Comparison of ENCODE assay signal across 17 mouse cellular contexts in genomic region chr13:12044751-12045150, GRCm38 (mm10).
"Had no signal": no experiment of that assay in that cellular context is flagged by ENCODE, and none has a peak within 500 bp of the region (broad histone marks: within the 10 kb centered on the region; RNA-seq: fewer than 3 reads in every experiment).

No protein-coding gene starts in this region.

- H3K4me1 ChIP-seq: midbrain, embryonic 10.5 days; midbrain, embryonic 12.5 days; neural tube, embryonic 13.5 days; neural tube, embryonic 15.5 days; stomach, embryonic 15.5 days had no signal

- H3K27me3 ChIP-seq: midbrain, embryonic 12.5 days; neural tube, embryonic 13.5 days; neural tube, embryonic 15.5 days; stomach, embryonic 15.5 days had no signal

- H3K36me3 ChIP-seq: midbrain, embryonic 10.5 days; midbrain, embryonic 12.5 days; neural tube, embryonic 13.5 days; neural tube, embryonic 15.5 days; stomach, embryonic 15.5 days had no signal

- H3K27ac ChIP-seq: midbrain, embryonic 10.5 days; midbrain, embryonic 12.5 days; neural tube, embryonic 13.5 days; neural tube, embryonic 15.5 days; stomach, embryonic 15.5 days; stomach, postnatal 0 days had no signal

- DNase-seq: lung, adult 18-20 months; lung, embryonic 14.5 days; lung, postnatal 10 days; lung, postnatal 4 days; midbrain, embryonic 14.5 days; right cerebral cortex, postnatal 25 days; thymus, adult 2 months; thymus, postnatal 25 days; thymus, postnatal 4 days had no signal

- H3K4me2 ChIP-seq: lung, embryonic 14.5 days; midbrain, embryonic 12.5 days; neural tube, embryonic 13.5 days; neural tube, embryonic 15.5 days; stomach, embryonic 15.5 days had no signal

- H3K9ac ChIP-seq: lung, embryonic 14.5 days; midbrain, embryonic 12.5 days; neural tube, embryonic 13.5 days; neural tube, embryonic 15.5 days; stomach, embryonic 15.5 days had no signal

- H3K4me3 ChIP-seq: midbrain, embryonic 10.5 days; midbrain, embryonic 12.5 days; myocyte; neural tube, embryonic 13.5 days; neural tube, embryonic 15.5 days; stomach, embryonic 15.5 days had no signal

- H3K9me3 ChIP-seq: midbrain, embryonic 10.5 days; midbrain, embryonic 12.5 days; neural tube, embryonic 13.5 days; neural tube, embryonic 15.5 days; stomach, embryonic 15.5 days had no signal

- ATAC-seq: midbrain, embryonic 16.5 days had no signal
